Mouse (Mus musculus) spleen, adult 2 months (tissue): ENCODE data around the gene Ndn. TPM values are rescaled to one million over a fixed set of nuclear protein-coding genes. Genes with fewer than 3 reads are reported as not detected.

ENCODE experiments used
- DNase-seq, 2 experiments: peaks; one replicate each; pipeline versions ENCODE4 v3.0.0 to v3.0.0-alpha.2; 2012 to 2021; ENCODE audit warnings: low spot score in 2 of 2, low read depth in 1 of 2
- H3K27ac ChIP-seq: fragments of 200-500 bp; 2 replicates; pipeline ENCODE4 v1.5.1; 2012; ENCODE audit warnings: low read length, inconsistent platforms; ENCODE audit not compliant: insufficient read depth
- H3K27me3 ChIP-seq: fragments of 200-500 bp; 2 replicates; pipeline ENCODE4 v1.6.1; 2012; ENCODE audit warnings: mild to moderate bottlenecking, moderate library complexity, low read length, inconsistent platforms; ENCODE audit not compliant: control insufficient read depth, insufficient read depth
- H3K36me3 ChIP-seq: fragments of 200-500 bp; 2 replicates; pipeline ENCODE4 v1.6.1; 2012; ENCODE audit warnings: mild to moderate bottlenecking, low read length, inconsistent platforms; ENCODE audit not compliant: control insufficient read depth, insufficient read depth
- H3K4me1 ChIP-seq: fragments of 200-500 bp; 2 replicates; pipeline ENCODE4 v1.6.1; 2011; ENCODE audit warnings: inconsistent platforms; ENCODE audit not compliant: control insufficient read depth, insufficient read depth, insufficient read length
- H3K4me3 ChIP-seq: fragments of 200-500 bp; 2 replicates; pipeline ENCODE4 v1.5.1; 2011; ENCODE audit warnings: mild to moderate bottlenecking, inconsistent platforms; ENCODE audit not compliant: insufficient read depth, insufficient read length; ENCODE audit errors: extremely low read depth
- CTCF ChIP-seq: fragments of 200-500 bp; IDR thresholded peaks from 2 replicates; pipeline ENCODE4 v1.5.1; 2011; ENCODE audit warnings: mild to moderate bottlenecking, inconsistent platforms; ENCODE audit not compliant: insufficient read depth, insufficient read length, insufficient replicate concordance; ENCODE audit errors: extremely low read depth
- POLR2A ChIP-seq: fragments of 200-500 bp; IDR thresholded peaks from 2 replicates; pipeline ENCODE4 v1.6.1; 2011; ENCODE audit warnings: low read depth, low read length, inconsistent platforms
- WGBS: fragments of 180-500 bp; shearing (Covaris S2); methylation state at CpG from one replicate; pipeline ENCODE4 v1.1.7; 2018; 5-methylcytosine and 5-hydroxymethylcytosine counted together
- polyA plus RNA-seq: library from polyadenylated mRNA; depleted of rRNA; stranded (reverse); fragments of >200 nt; gene quantifications from 2 replicates; pipeline ENCODE4 v1.2.3, GENCODE M21; 2012; rRNA removed

The Ndn gene
- 2.7 and 4.4 TPM in 2 replicates for polyA plus RNA-seq

GRCm38 (mm10) chr7:62346269-62346668 is at the start of gene Ndn:
Gene Ndn, plus strand, starts transcription at chr7:62346569.
- Histone ChIP-seq H3K36me3 (no peaks in the 10 kb centered on the region), H3K27ac (no peak within 1 kb of the TSS), H3K4me1 (no peaks in the 10 kb centered on the region), H3K4me3 (no peak within 1 kb of the TSS), H3K27me3 (no peaks in the 10 kb centered on the region)
- TF ChIP-seq POLR2A (no peak), CTCF (no peak)
- DNase-seq, result no peak
- 67% methylated on average over 1 of the region's 1 CpGs for WGBS

DNA sequence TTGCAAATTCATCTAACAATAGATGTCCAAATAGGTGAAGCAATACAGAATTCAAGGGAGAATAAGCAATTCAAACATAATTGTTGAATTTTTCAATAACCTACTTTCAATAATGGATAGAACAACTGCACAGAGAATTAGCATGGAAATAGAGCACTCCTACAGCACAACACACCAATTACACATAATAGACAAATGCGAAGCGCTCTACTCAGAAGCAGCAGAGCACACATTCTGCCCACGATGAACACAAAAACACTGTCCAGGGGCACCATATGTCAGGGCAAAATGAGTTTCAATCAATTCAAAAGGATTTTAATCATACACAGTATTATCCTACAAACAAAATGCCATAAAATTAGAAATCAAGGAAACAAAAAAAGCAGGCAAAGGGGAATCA is 43.9 kb upstream of the Ndn start:
- H3K27me3 ChIP-seq, result no peaks in the 10 kb centered on the region
- H3K27ac ChIP-seq, result no peak overlapping the region
- no peaks in the 10 kb centered on the region for H3K36me3 ChIP-seq
- H3K4me1 ChIP-seq, result no peaks in the 10 kb centered on the region
- WGBS, result 93% methylated on average over 3 of the region's 3 CpGs
- no peak for TF ChIP-seq POLR2A
- DNase-seq, result no peak
- no peak overlapping the region for H3K4me3 ChIP-seq

GRCm38 (mm10) chr7:62306896-62307614 is 39.3 kb upstream of the Ndn start:
- 59% methylated on average over 6 of the region's 6 CpGs for WGBS
- no peaks in the 10 kb centered on the region for H3K27me3 ChIP-seq
- no peak overlapping the region for H3K27ac ChIP-seq
- no peak for DNase-seq
- no peak for TF ChIP-seq POLR2A
- no peak for TF ChIP-seq CTCF
- no peaks in the 10 kb centered on the region for H3K4me1 ChIP-seq
- no peaks in the 10 kb centered on the region for H3K36me3 ChIP-seq
- H3K4me3 ChIP-seq, result no peak overlapping the region

DNA sequence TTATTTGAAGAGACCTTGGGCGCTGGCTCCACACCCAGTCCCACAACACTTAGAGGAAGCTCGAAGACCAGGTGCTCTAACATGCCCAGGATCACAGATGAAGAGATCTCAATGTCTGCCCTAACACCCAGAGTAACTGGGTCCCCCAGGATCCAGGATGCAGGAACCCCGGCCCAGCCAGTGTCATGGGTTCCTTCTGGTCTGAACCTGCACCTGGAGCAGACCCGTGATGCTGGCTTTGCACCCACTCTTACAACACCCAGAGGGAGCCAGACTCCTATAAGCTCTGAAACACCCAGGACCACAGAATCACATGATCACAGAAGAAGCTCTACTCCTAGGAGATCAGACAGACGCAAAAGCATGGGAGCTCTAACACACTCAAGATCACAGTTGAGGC is 29.6 kb upstream of the Ndn start:
- no peaks in the 10 kb centered on the region for H3K27me3 ChIP-seq
- H3K4me1 ChIP-seq, result no peaks in the 10 kb centered on the region
- H3K27ac ChIP-seq, result no peak overlapping the region
- DNase-seq, result no peak
- WGBS, result 69% methylated on average over 5 of the region's 5 CpGs
- H3K4me3 ChIP-seq, result no peak overlapping the region
- no peaks in the 10 kb centered on the region for H3K36me3 ChIP-seq
- TF ChIP-seq POLR2A (no peak), CTCF (no peak)

GRCm38 (mm10) chr7:62345411-62345810 is 958 bp upstream of the Ndn start:
- Histone ChIP-seq H3K27me3 (no peaks in the 10 kb centered on the region), H3K4me3 (no peak overlapping the region), H3K36me3 (no peaks in the 10 kb centered on the region), H3K27ac (no peak overlapping the region), H3K4me1 (no peaks in the 10 kb centered on the region)
- WGBS, result 8% methylated on average over 1 of the region's 1 CpGs
- TF ChIP-seq POLR2A, result no peak
- TF ChIP-seq CTCF, result no peak
- DNase-seq, result no peak

DNA sequence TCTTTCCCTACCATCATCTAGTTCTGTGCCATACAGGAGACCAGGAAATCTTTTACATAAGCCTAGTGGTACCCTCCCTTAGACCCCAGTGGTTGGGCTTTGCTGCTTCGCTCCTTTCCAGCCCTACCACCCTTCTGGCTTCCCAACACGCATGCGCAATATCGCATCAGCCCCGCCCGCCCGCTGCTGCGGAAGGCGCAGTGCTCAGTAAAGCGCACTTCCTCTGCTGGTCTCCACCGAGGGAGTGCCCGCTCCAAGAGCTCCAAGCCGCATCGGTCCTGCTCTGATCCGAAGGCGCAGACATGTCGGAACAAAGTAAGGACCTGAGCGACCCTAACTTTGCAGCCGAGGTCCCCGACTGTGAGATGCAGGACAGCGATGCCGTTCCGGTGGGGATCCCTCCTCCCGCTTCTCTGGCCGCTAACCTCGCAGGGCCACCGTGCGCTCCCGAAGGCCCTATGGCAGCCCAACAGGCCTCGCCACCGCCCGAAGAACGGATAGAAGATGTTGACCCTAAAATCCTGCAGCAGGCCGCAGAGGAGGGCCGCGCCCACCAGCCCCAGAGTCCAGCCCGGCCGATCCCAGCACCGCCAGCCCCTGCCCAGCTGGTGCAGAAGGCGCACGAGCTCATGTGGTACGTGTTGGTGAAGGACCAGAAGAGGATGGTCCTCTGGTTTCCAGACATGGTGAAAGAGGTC is 1.9 kb downstream of the Ndn start:
- TF ChIP-seq POLR2A (no peak), CTCF (no peak)
- 21% methylated on average over 42 of the region's 42 CpGs for WGBS
- no peaks in the 10 kb centered on the region for H3K36me3 ChIP-seq
- H3K4me1 ChIP-seq, result no peaks in the 10 kb centered on the region
- no peak for DNase-seq
- H3K4me3 ChIP-seq, result no peak overlapping the region
- no peak overlapping the region for H3K27ac ChIP-seq
- no peaks in the 10 kb centered on the region for H3K27me3 ChIP-seq

- no peaks in the 10 kb centered on the region for H3K36me3 ChIP-seq
- WGBS, result 56% methylated on average over 17 of the region's 17 CpGs
These were observed 2.4 kb downstream of the Ndn start for GRCm38 (mm10) chr7:62348804-62349190.

More at GRCm38 (mm10) chr7:62348804-62349190, 2.4 kb downstream of the Ndn start:
- no peak for DNase-seq
- Histone ChIP-seq H3K27me3 (no peaks in the 10 kb centered on the region), H3K4me1 (no peaks in the 10 kb centered on the region), H3K4me3 (no peak overlapping the region), H3K27ac (no peak overlapping the region)
- no peak for TF ChIP-seq CTCF
- TF ChIP-seq POLR2A, result no peak
